In the genomic region with DNA sequence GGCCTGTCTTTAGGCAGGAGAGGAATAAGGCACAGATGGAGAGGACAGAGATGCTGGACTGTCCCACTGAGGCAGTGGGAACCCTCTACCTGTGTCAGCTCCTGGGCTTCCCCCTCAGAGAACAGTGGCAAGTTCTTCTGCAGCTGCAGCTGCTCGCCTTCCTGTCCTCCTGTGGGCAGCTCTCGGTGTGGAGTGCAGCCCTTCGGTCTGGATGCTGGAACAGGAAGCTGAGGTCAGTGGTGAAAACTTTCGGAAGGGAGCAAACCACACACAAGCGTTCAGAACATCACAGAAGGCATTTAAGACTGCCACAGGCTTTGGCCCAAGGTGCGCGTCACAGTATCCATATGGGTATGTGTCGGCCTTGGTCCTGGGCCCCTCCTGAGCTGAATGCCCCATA, we compare ENCODE assay signal across 16 mouse cellular contexts. TPM values are rescaled to one million over a fixed set of nuclear protein-coding genes. Genes with fewer than 3 reads are reported as not detected.
DNase-seq lines count a peak whose midpoint lies in the region; ATAC-seq and TF ChIP-seq lines count a peak whose summit lies in the region.
"Had no signal": no experiment of that assay in that cellular context is flagged by ENCODE, and none has a peak within 500 bp of the region (broad histone marks: within the 10 kb centered on the region; RNA-seq: fewer than 3 reads in every experiment).

No protein-coding gene starts in this region.

- no peak overlapping the region for H3K4me3 ChIP-seq in kidney, adult 2 months (ENCODE audit: insufficient read depth, low read depth, low read length)
- no peak overlapping the region for H3K4me3 ChIP-seq in kidney, embryonic 14.5 days (ENCODE audit: low read length)
- no peak overlapping the region for H3K4me3 ChIP-seq in liver, postnatal 0 days (ENCODE audit: low read depth, low read length)
- no peak overlapping the region for H3K4me3 ChIP-seq in stomach, postnatal 0 days (ENCODE audit: low read depth, low read length)

- no peaks in the 10 kb centered on the region for H3K9me3 ChIP-seq in kidney, embryonic 14.5 days (ENCODE audit: control insufficient read depth, low read length)
- no peaks in the 10 kb centered on the region for H3K9me3 ChIP-seq in liver, postnatal 0 days (ENCODE audit: low read length)
- no peaks in the 10 kb centered on the region for H3K9me3 ChIP-seq in stomach, postnatal 0 days (ENCODE audit: control insufficient read depth, low read length)

- no peak for TF ChIP-seq CTCF in kidney, adult 2 months (conservative IDR thresholded peaks at IDR 0.05; ENCODE audit: insufficient read depth, insufficient read length, low read depth, low read length)
- TF ChIP-seq CTCF in liver, postnatal 0 days (IDR thresholded peaks at IDR 0.05; ENCODE audit: low read depth) = no peak
- TF ChIP-seq CTCF in stomach, postnatal 0 days (IDR thresholded peaks at IDR 0.05; ENCODE audit: low read depth) = no peak

- TF ChIP-seq EP300 in liver, postnatal 0 days (IDR thresholded peaks at IDR 0.05; ENCODE audit: low read depth) = no peak
- TF ChIP-seq EP300 in stomach, postnatal 0 days (optimal IDR thresholded peaks at IDR 0.05) = no peak

- no peak for TF ChIP-seq POLR2A in kidney, adult 2 months (IDR thresholded peaks at IDR 0.05; ENCODE audit: low read depth, low read length)

- no peaks in the 10 kb centered on the region for H3K27me3 ChIP-seq in kidney, adult 2 months (replicated peaks; ENCODE audit: control insufficient read depth, insufficient read depth, low read length)
- H3K27me3 ChIP-seq in kidney, embryonic 14.5 days (ENCODE audit: control insufficient read depth, insufficient read depth, low read length) = no peaks in the 10 kb centered on the region
- no peaks in the 10 kb centered on the region for H3K27me3 ChIP-seq in liver, postnatal 0 days (ENCODE audit: insufficient read depth, low read length)
- no peaks in the 10 kb centered on the region for H3K27me3 ChIP-seq in stomach, postnatal 0 days (ENCODE audit: control insufficient read depth, insufficient read depth, low read length)

- no peaks in the 10 kb centered on the region for H3K36me3 ChIP-seq in kidney, adult 2 months (ENCODE audit: control insufficient read depth, insufficient read depth, low read length)
- H3K36me3 ChIP-seq in kidney, embryonic 14.5 days (ENCODE audit: control insufficient read depth, insufficient read depth, low read length) = peaks cover 50% of the 10 kb centered on the region
- 0 out of 2 replicates have a peak, but pooled peaks cover 2% of the 10 kb centered on the region for H3K36me3 ChIP-seq in liver, postnatal 0 days (replicated peaks; ENCODE audit: insufficient read depth, low read length)
- H3K36me3 ChIP-seq in stomach, postnatal 0 days (ENCODE audit: control insufficient read depth, insufficient read depth, low read length) = peaks cover 3% of the 10 kb centered on the region

- no peak overlapping the region for H3K9ac ChIP-seq in kidney, embryonic 14.5 days (ENCODE audit: low read depth, low read length)
- no peak overlapping the region for H3K9ac ChIP-seq in liver, postnatal 0 days (replicated peaks)
- no peak overlapping the region for H3K9ac ChIP-seq in stomach, postnatal 0 days (ENCODE audit: low read length)
- H3K9ac ChIP-seq: liver, embryonic 14.5 days had no signal

- no peaks in the 10 kb centered on the region for H3K4me1 ChIP-seq in kidney, adult 2 months (ENCODE audit: control insufficient read depth, insufficient read depth, low read length)
- H3K4me1 ChIP-seq in kidney, embryonic 14.5 days (ENCODE audit: control insufficient read depth, insufficient read depth, low read length) = no peaks in the 10 kb centered on the region
- H3K4me1 ChIP-seq in liver, postnatal 0 days (ENCODE audit: insufficient read depth) = peaks cover 20% of the 10 kb centered on the region
- H3K4me1 ChIP-seq in stomach, postnatal 0 days (replicated peaks; ENCODE audit: control insufficient read depth, insufficient read depth) = no peaks in the 10 kb centered on the region

- H3K27ac ChIP-seq in kidney, adult 2 months (ENCODE audit: insufficient read depth, low read depth, low read length) = no peak overlapping the region
- H3K27ac ChIP-seq in kidney, embryonic 14.5 days (ENCODE audit: low read depth, low read length) = no peak overlapping the region
- H3K27ac ChIP-seq in liver, postnatal 0 days (ENCODE audit: low read depth) = peak overlapping the region; percentile 11; the same call in 1 of the 2 replicates
- no peak overlapping the region for H3K27ac ChIP-seq in stomach, postnatal 0 days (replicated peaks)
- H3K27ac ChIP-seq: liver, embryonic 14.5 days had no signal

- peak; percentile 40 for DNase-seq in kidney, adult 2 months
- DNase-seq in thymus, postnatal 0 days (ENCODE audit: low spot score) = peak; percentile 22
- no peak for DNase-seq in thymus, adult 18-20 months
- DNase-seq in liver, postnatal 0 days = peak; percentile 30
- no peak for DNase-seq in stomach, postnatal 0 days (ENCODE audit: low spot score)
- DNase-seq in adrenal gland, postnatal 10 days = no peak
- DNase-seq: cerebellum, adult 8-10 months; embryo, embryonic 11 days; right cerebral cortex, postnatal 14 days had no signal

- WGBS in kidney, adult 2 months = 63% methylated on average over 8 of the region's 8 CpGs
- WGBS in kidney, embryonic 14.5 days = 86% methylated on average over 8 of the region's 8 CpGs
- WGBS in liver, postnatal 0 days (ENCODE audit: insufficient replicate concordance) = 38% methylated on average over 8 of the region's 8 CpGs
- 78% methylated on average over 8 of the region's 8 CpGs for WGBS in stomach, postnatal 0 days

- no peak overlapping the region for H3K4me2 ChIP-seq in kidney, embryonic 14.5 days (replicated peaks; ENCODE audit: low read depth, low read length)
- no peak overlapping the region for H3K4me2 ChIP-seq in liver, postnatal 0 days (ENCODE audit: low read depth, low read length)
- no peak overlapping the region for H3K4me2 ChIP-seq in stomach, postnatal 0 days (replicated peaks; ENCODE audit: low read depth)

- no peak for ATAC-seq in kidney, embryonic 14.5 days (ENCODE audit: low FRiP score, low TSS enrichment)
- no peak for ATAC-seq in liver, postnatal 0 days
- no peak for ATAC-seq in stomach, postnatal 0 days (ENCODE audit: low FRiP score, low TSS enrichment)
- ATAC-seq: intestine, postnatal 0 days had no signal

RNA-seq across cellular contexts. Expression of a gene that starts 28.4 kb away (rescaled TPM):
- polyA plus RNA-seq in kidney, adult 2 months (2012; rRNA removed) = 6.2 and 7.2 TPM in 2 replicates
- polyA plus RNA-seq in kidney, embryonic 14.5 days (2014; fragmentation: Nextera tagmentation; extraction: Ambion mirVana) = 10.2 and 15.1 TPM in 2 replicates
- 10.4 and 11.8 TPM in 2 replicates for polyA plus RNA-seq in thymus, postnatal 0 days (2015; fragmentation: Nextera tagmentation; extraction: Ambion mirVana)
- polyA plus RNA-seq in liver, postnatal 0 days (2015; fragmentation: Nextera tagmentation; extraction: Ambion mirVana) = 3.2 and 3.6 TPM in 2 replicates
- polyA plus RNA-seq in stomach, postnatal 0 days (2015; fragmentation: Nextera tagmentation; extraction: Ambion mirVana) = 5.4 and 5.5 TPM in 2 replicates
- total RNA-seq in adrenal gland, postnatal 10 days (2021) = 1 to 10 TPM; 7.5 to 9.8 TPM

RNA-seq across cellular contexts. Expression of a gene that starts 29.6 kb away (rescaled TPM):
- polyA plus RNA-seq in kidney, adult 2 months (2012; rRNA removed) = 91.7 and 104 TPM in 2 replicates
- 98.4 and 108 TPM in 2 replicates for polyA plus RNA-seq in kidney, embryonic 14.5 days (2014; fragmentation: Nextera tagmentation; extraction: Ambion mirVana)
- 45.1 and 49.5 TPM in 2 replicates for polyA plus RNA-seq in thymus, postnatal 0 days (2015; fragmentation: Nextera tagmentation; extraction: Ambion mirVana)
- polyA plus RNA-seq in liver, postnatal 0 days (2015; fragmentation: Nextera tagmentation; extraction: Ambion mirVana) = 32.4 and 33.5 TPM in 2 replicates
- 50.6 and 51.9 TPM in 2 replicates for polyA plus RNA-seq in stomach, postnatal 0 days (2015; fragmentation: Nextera tagmentation; extraction: Ambion mirVana)
- total RNA-seq in adrenal gland, postnatal 10 days (2021) = 10 to 100 TPM; 56.4 to 56.8 TPM

RNA-seq across cellular contexts. Expression of a gene that starts 46.0 kb away (rescaled TPM):
- polyA plus RNA-seq in kidney, adult 2 months (2012; rRNA removed) = not detected in 2 replicates
- polyA plus RNA-seq in kidney, embryonic 14.5 days (2014; fragmentation: Nextera tagmentation; extraction: Ambion mirVana) = not detected in 2 replicates
- polyA plus RNA-seq in thymus, postnatal 0 days (2015; fragmentation: Nextera tagmentation; extraction: Ambion mirVana) = not detected in 2 replicates
- not detected in 2 replicates for polyA plus RNA-seq in liver, postnatal 0 days (2015; fragmentation: Nextera tagmentation; extraction: Ambion mirVana)
- polyA plus RNA-seq in stomach, postnatal 0 days (2015; fragmentation: Nextera tagmentation; extraction: Ambion mirVana) = 0.07 TPM in 1 of 2 replicates, not detected in the other
- not detected for total RNA-seq in adrenal gland, postnatal 10 days (2021)
- total RNA-seq: gastrocnemius, postnatal 36 days; heart, postnatal 14 days; layer of hippocampus, postnatal 10 days; left cerebral cortex, postnatal 14 days had no signal
- polyA plus RNA-seq: intestine, postnatal 0 days; liver, embryonic 14.5 days had no signal

RNA-seq across cellular contexts. Expression of a gene that starts 50.8 kb away (rescaled TPM):
- polyA plus RNA-seq in kidney, adult 2 months (2012; rRNA removed) = 0.50 and 0.61 TPM in 2 replicates
- polyA plus RNA-seq in kidney, embryonic 14.5 days (2014; fragmentation: Nextera tagmentation; extraction: Ambion mirVana) = 9.9 and 10.3 TPM in 2 replicates
- 3.3 and 3.8 TPM in 2 replicates for polyA plus RNA-seq in thymus, postnatal 0 days (2015; fragmentation: Nextera tagmentation; extraction: Ambion mirVana)
- polyA plus RNA-seq in liver, postnatal 0 days (2015; fragmentation: Nextera tagmentation; extraction: Ambion mirVana) = 1.4 and 1.5 TPM in 2 replicates
- 3.4 and 3.8 TPM in 2 replicates for polyA plus RNA-seq in stomach, postnatal 0 days (2015; fragmentation: Nextera tagmentation; extraction: Ambion mirVana)
- total RNA-seq in adrenal gland, postnatal 10 days (2021) = 1 to 10 TPM; 3.9 to 6.4 TPM

Comparison
In these comparisons a context has a peak if more than half of its experiments do, and no peak if none do; other contexts are left out.
1. DNase-seq: peak in kidney, adult 2 months (single experiment), thymus, postnatal 0 days (single experiment) and liver, postnatal 0 days (single experiment); none in thymus, adult 18-20 months (0 of 2), stomach, postnatal 0 days (single experiment) and adrenal gland, postnatal 10 days (single experiment).